Mouse (Mus musculus) small intestine, adult 2 months (tissue): ENCODE results near the gene Mcm3ap.

ENCODE experiments used
- CTCF ChIP-seq: fragments of 200-500 bp; IDR thresholded peaks from 2 replicates; pipeline ENCODE4 v1.5.1; 2012; ENCODE audit warnings: low read depth, mild to moderate bottlenecking, control low read depth, inconsistent platforms, low read length, moderate library complexity, mixed read lengths; ENCODE audit not compliant: insufficient replicate concordance, insufficient read length; ENCODE audit errors: extremely low read depth
- POLR2A ChIP-seq: fragments of 200-500 bp; IDR thresholded peaks from 2 replicates; pipeline ENCODE4 v1.6.1; 2012; ENCODE audit warnings: low read depth, mild to moderate bottlenecking, control low read depth, inconsistent platforms, low read length, moderate library complexity

DNA sequence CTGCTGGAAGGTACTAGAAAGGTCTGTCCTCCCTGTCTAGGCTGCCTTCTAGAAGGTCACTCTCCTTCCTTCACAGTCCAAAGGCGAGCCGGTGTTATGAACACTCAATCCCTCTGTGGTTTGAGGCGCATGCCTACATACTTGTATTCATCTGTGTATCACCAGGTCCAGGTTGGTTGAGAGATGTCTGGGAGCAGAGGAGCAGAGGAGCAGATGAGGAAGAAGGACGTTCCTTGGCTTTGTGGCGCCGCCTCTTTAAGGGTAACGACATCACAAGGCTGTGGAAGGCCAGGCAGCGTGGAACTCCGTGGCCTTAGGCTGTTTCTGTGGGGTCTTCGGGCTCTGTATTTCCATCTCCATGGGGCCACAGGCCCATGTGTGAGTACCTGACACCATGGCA lies 93.2 kb downstream of the Mcm3ap start, which contains the start of gene Spatc1l:
- TF ChIP-seq POLR2A = no peak
- TF ChIP-seq CTCF = no peak
